Mouse (Mus musculus): ENCODE data around the gene F3. TPM values are rescaled to one million over a fixed set of nuclear protein-coding genes. Genes with fewer than 3 reads are reported as not detected.

F3 gene
- polyA plus RNA-seq, 1 experiment, result 4.2 TPM

GRCm38 (mm10) chr3:121706087-121706486 is 17.2 kb upstream of the F3 start:
- Histone ChIP-seq H3K27me3 (ENCODE audit: control insufficient read depth, insufficient read depth, low read length) (no peaks in the 10 kb centered on the region), H3K4me1 (ENCODE audit: control insufficient read depth, insufficient read depth, low read length) (no peaks in the 10 kb centered on the region), H3K4me3 (ENCODE audit: control insufficient read depth, low read depth, low read length) (no peak overlapping the region), H3K36me3 (ENCODE audit: control insufficient read depth, insufficient read depth, low read length) (no peaks in the 10 kb centered on the region), H3K27ac (ENCODE audit: control insufficient read depth, insufficient read depth, low read depth, low read length) (no peak overlapping the region)
- TF ChIP-seq POLR2A (IDR thresholded peaks at IDR 0.05; ENCODE audit: control insufficient read depth, low read depth, low read length) (no peak), CTCF (IDR thresholded peaks at IDR 0.05; ENCODE audit: control insufficient read depth, insufficient read depth, insufficient replicate concordance, low read depth, low read length) (no peak)

- TF ChIP-seq CTCF (IDR thresholded peaks at IDR 0.05; ENCODE audit: control insufficient read depth, insufficient read depth, insufficient replicate concordance, low read depth, low read length), result no peak
- TF ChIP-seq POLR2A (IDR thresholded peaks at IDR 0.05; ENCODE audit: control insufficient read depth, low read depth, low read length), result no peak
These were observed 16.2 kb upstream of the F3 start for GRCm38 (mm10) chr3:121707106-121707505.

GRCm38 (mm10) chr3:121710894-121711531 is 12.3 kb upstream of the F3 start:
- no peaks in the 10 kb centered on the region for H3K27me3 ChIP-seq (ENCODE audit: control insufficient read depth, insufficient read depth, low read length)

More at GRCm38 (mm10) chr3:121707106-121707505, 16.2 kb upstream of the F3 start:
- Histone ChIP-seq H3K27me3 (ENCODE audit: control insufficient read depth, insufficient read depth, low read length) (no peaks in the 10 kb centered on the region), H3K27ac (ENCODE audit: control insufficient read depth, insufficient read depth, low read depth, low read length) (no peak overlapping the region), H3K4me1 (ENCODE audit: control insufficient read depth, insufficient read depth, low read length) (peaks cover under 1% of the 10 kb centered on the region), H3K4me3 (ENCODE audit: control insufficient read depth, low read depth, low read length) (no peak overlapping the region), H3K36me3 (ENCODE audit: control insufficient read depth, insufficient read depth, low read length) (no peaks in the 10 kb centered on the region)

GRCm38 (mm10) chr3:121712222-121712621 is 11.1 kb upstream of the F3 start:
- TF ChIP-seq CTCF (IDR thresholded peaks at IDR 0.05; ENCODE audit: control insufficient read depth, insufficient read depth, insufficient replicate concordance, low read depth, low read length) (no peak), POLR2A (IDR thresholded peaks at IDR 0.05; ENCODE audit: control insufficient read depth, low read depth, low read length) (no peak)

More at GRCm38 (mm10) chr3:121710894-121711531, 12.3 kb upstream of the F3 start:
- no peak overlapping the region for H3K27ac ChIP-seq (ENCODE audit: control insufficient read depth, insufficient read depth, low read depth, low read length)
- H3K36me3 ChIP-seq (ENCODE audit: control insufficient read depth, insufficient read depth, low read length), result no peaks in the 10 kb centered on the region
- TF ChIP-seq POLR2A (IDR thresholded peaks at IDR 0.05; ENCODE audit: control insufficient read depth, low read depth, low read length), result no peak
- no peak for TF ChIP-seq CTCF (IDR thresholded peaks at IDR 0.05; ENCODE audit: control insufficient read depth, insufficient read depth, insufficient replicate concordance, low read depth, low read length)
- H3K4me3 ChIP-seq (ENCODE audit: control insufficient read depth, low read depth, low read length), result no peak overlapping the region
- H3K4me1 ChIP-seq (ENCODE audit: control insufficient read depth, insufficient read depth, low read length), result peaks cover 6% of the 10 kb centered on the region

GRCm38 (mm10) chr3:121713151-121713701 is 10.1 kb upstream of the F3 start:
- Histone ChIP-seq H3K4me3 (ENCODE audit: control insufficient read depth, low read depth, low read length) (no peak overlapping the region), H3K4me1 (ENCODE audit: control insufficient read depth, insufficient read depth, low read length) (peaks cover 8% of the 10 kb centered on the region), H3K27me3 (ENCODE audit: control insufficient read depth, insufficient read depth, low read length) (no peaks in the 10 kb centered on the region), H3K36me3 (ENCODE audit: control insufficient read depth, insufficient read depth, low read length) (no peaks in the 10 kb centered on the region), H3K27ac (ENCODE audit: control insufficient read depth, insufficient read depth, low read depth, low read length) (no peak overlapping the region)
- no peak for TF ChIP-seq POLR2A (IDR thresholded peaks at IDR 0.05; ENCODE audit: control insufficient read depth, low read depth, low read length)
- TF ChIP-seq CTCF (IDR thresholded peaks at IDR 0.05; ENCODE audit: control insufficient read depth, insufficient read depth, insufficient replicate concordance, low read depth, low read length), result no peak

More at GRCm38 (mm10) chr3:121712222-121712621, 11.1 kb upstream of the F3 start:
- H3K4me3 ChIP-seq (ENCODE audit: control insufficient read depth, low read depth, low read length), result no peak overlapping the region
- peaks cover 6% of the 10 kb centered on the region for H3K4me1 ChIP-seq (ENCODE audit: control insufficient read depth, insufficient read depth, low read length)
- no peaks in the 10 kb centered on the region for H3K36me3 ChIP-seq (ENCODE audit: control insufficient read depth, insufficient read depth, low read length)
- H3K27me3 ChIP-seq (ENCODE audit: control insufficient read depth, insufficient read depth, low read length), result no peaks in the 10 kb centered on the region
- no peak overlapping the region for H3K27ac ChIP-seq (ENCODE audit: control insufficient read depth, insufficient read depth, low read depth, low read length)

- no peak for TF ChIP-seq CTCF (IDR thresholded peaks at IDR 0.05; ENCODE audit: control insufficient read depth, insufficient read depth, insufficient replicate concordance, low read depth, low read length)
- no peak for TF ChIP-seq POLR2A (IDR thresholded peaks at IDR 0.05; ENCODE audit: control insufficient read depth, low read depth, low read length)
- Histone ChIP-seq H3K27ac (ENCODE audit: control insufficient read depth, insufficient read depth, low read depth, low read length) (no peak overlapping the region), H3K4me1 (ENCODE audit: control insufficient read depth, insufficient read depth, low read length) (peaks cover 13% of the 10 kb centered on the region), H3K36me3 (ENCODE audit: control insufficient read depth, insufficient read depth, low read length) (no peaks in the 10 kb centered on the region), H3K4me3 (ENCODE audit: control insufficient read depth, low read depth, low read length) (no peak overlapping the region), H3K27me3 (ENCODE audit: control insufficient read depth, insufficient read depth, low read length) (no peaks in the 10 kb centered on the region)
These were observed 9.5 kb upstream of the F3 start for GRCm38 (mm10) chr3:121713816-121714215.

GRCm38 (mm10) chr3:121714461-121714860 is 8.9 kb upstream of the F3 start:
- H3K4me3 ChIP-seq (ENCODE audit: control insufficient read depth, low read depth, low read length), result no peak overlapping the region
- no peak overlapping the region for H3K27ac ChIP-seq (ENCODE audit: control insufficient read depth, insufficient read depth, low read depth, low read length)
- no peaks in the 10 kb centered on the region for H3K36me3 ChIP-seq (ENCODE audit: control insufficient read depth, insufficient read depth, low read length)
- H3K4me1 ChIP-seq (ENCODE audit: control insufficient read depth, insufficient read depth, low read length), result peaks cover 18% of the 10 kb centered on the region
- no peak for TF ChIP-seq CTCF (IDR thresholded peaks at IDR 0.05; ENCODE audit: control insufficient read depth, insufficient read depth, insufficient replicate concordance, low read depth, low read length)
- no peak for TF ChIP-seq POLR2A (IDR thresholded peaks at IDR 0.05; ENCODE audit: control insufficient read depth, low read depth, low read length)
- no peaks in the 10 kb centered on the region for H3K27me3 ChIP-seq (ENCODE audit: control insufficient read depth, insufficient read depth, low read length)

All from testis, adult 2 months (tissue).